Mouse (Mus musculus) lung, postnatal 0 days (tissue): Measurements from ENCODE around the gene Rab5if.

Experiments
- CTCF ChIP-seq: IDR thresholded peaks from 2 replicates; pipeline ENCODE4 v1.5.1; 2016; ENCODE audit warnings: antibody characterized with exemption, mild to moderate bottlenecking
- EP300 ChIP-seq: IDR thresholded peaks from 2 replicates; pipeline ENCODE4 v1.6.1; 2016; ENCODE audit warnings: antibody characterized with exemption, mild to moderate bottlenecking, control low read depth

GRCm38 (mm10) chr2:156916419-156917125, 53.6 kb downstream of the Rab5if start:
- TF ChIP-seq CTCF, result no peak
- TF ChIP-seq EP300, result no peak
